Mouse (Mus musculus) liver, embryonic 14.5 days (tissue): Measurements from ENCODE around the gene Tnip3. TPM values are rescaled to one million over a fixed set of nuclear protein-coding genes. Genes with fewer than 3 reads are reported as not detected.

Experiments
- ATAC-seq: fragments of 200-750 bp; cut with Nextera tagmentation; 2 replicates; pipeline ENCODE4 v1.8.0; 2017; ENCODE audit warnings: moderate number of reproducible peaks, mild to moderate bottlenecking, moderate library complexity; ENCODE audit not compliant: insufficient read depth
- DNase-seq, 3 experiments: peaks; one replicate each; pipeline ENCODE4 v3.0.0-alpha.2; 2012 to 2013; ENCODE audit warnings: low read depth in 3 of 3, low spot score in 3 of 3
- H3K27ac ChIP-seq: fragments of 300-500 bp; sonication (generic); 2 replicates; pipeline ENCODE4 v1.5.1; 2014; ENCODE audit warnings: moderate library complexity, mild to moderate bottlenecking, control low read depth, inconsistent platforms
- H3K27me3 ChIP-seq: fragments of 300-500 bp; sonication (generic); 2 replicates; pipeline ENCODE4 v1.6.1; 2014; ENCODE audit warnings: mild to moderate bottlenecking, low read length, moderate library complexity; ENCODE audit not compliant: control insufficient read depth, insufficient read depth
- H3K36me3 ChIP-seq: fragments of 300-500 bp; sonication (generic); replicated peaks from 2 replicates; pipeline ENCODE4 v1.6.1; 2014; ENCODE audit warnings: low read depth; ENCODE audit not compliant: control insufficient read depth, insufficient read depth
- H3K4me1 ChIP-seq, 2 experiments: fragments of 200-500 bp in 1 of 2; fragments of 300-500 bp in 1 of 2; sonication (generic) in 1 of 2; replicated peaks; 2 replicates each; pipeline ENCODE4 v1.6.1; 2012 to 2014; ENCODE audit warnings: antibody characterized with exemption in 1 of 2, inconsistent platforms in 1 of 2, low read length in 1 of 2; ENCODE audit not compliant: control insufficient read depth in 2 of 2, insufficient read depth in 2 of 2
- H3K4me2 ChIP-seq: fragments of 300-500 bp; sonication (generic); 2 replicates; pipeline ENCODE4 v1.6.1; 2014; ENCODE audit warnings: low read depth, mild to moderate bottlenecking, control low read depth, moderate library complexity
- H3K4me3 ChIP-seq, 2 experiments: fragments of 200-500 bp in 1 of 2; fragments of 300-500 bp in 1 of 2; sonication (generic) in 1 of 2; 2 replicates each; pipeline ENCODE4 v1.5.1; 2012 to 2014; ENCODE audit warnings: low read depth in 2 of 2, low read length in 2 of 2, mild to moderate bottlenecking in 2 of 2, control low read depth in 1 of 2, inconsistent platforms in 1 of 2, moderate library complexity in 1 of 2; ENCODE audit not compliant: insufficient read depth in 1 of 2
- H3K9ac ChIP-seq: fragments of 300-500 bp; sonication (generic); replicated peaks from 2 replicates; pipeline ENCODE4 v1.6.1; 2014; ENCODE audit warnings: mild to moderate bottlenecking, control low read depth, moderate library complexity
- H3K9me3 ChIP-seq: fragments of 300-500 bp; sonication (generic); 2 replicates; pipeline ENCODE4 v1.6.1; 2016; ENCODE audit warnings: low read length, mixed read lengths; ENCODE audit not compliant: control insufficient read depth
- CTCF ChIP-seq: IDR thresholded peaks from 2 replicates; pipeline ENCODE4 v1.5.1; 2016; ENCODE audit warnings: antibody characterized with exemption, low read depth, control low read depth
- EP300 ChIP-seq: IDR thresholded peaks from 2 replicates; pipeline ENCODE4 v1.6.1; 2016; ENCODE audit warnings: antibody characterized with exemption, low read depth
- WGBS: fragments of 180-500 bp; shearing (Covaris S2); extraction: QIAGEN DNeasy Blood & Tissue Kit; methylation state at CpG from one replicate; pipeline ENCODE4 v1.1.7; 2014; ENCODE audit not compliant: insufficient replicate concordance; 5-methylcytosine and 5-hydroxymethylcytosine counted together
- polyA plus RNA-seq, 2 experiments: library from polyadenylated mRNA; depleted of rRNA in 1 of 2; stranded (reverse) in 1 of 2; unstranded in 1 of 2; fragments of >200 nt; fragmentation: Nextera tagmentation in 1 of 2; extraction: Ambion mirVana in 1 of 2; gene quantifications; 2 replicates each; pipeline versions ENCODE4 v1.2.1 to v1.2.3; 2012 to 2014

Tnip3 gene
- polyA plus RNA-seq, 2 experiments: 0.17 TPM; not detected in 1

GRCm38 (mm10) chr6:65594171-65594570 lies 69.1 kb downstream of the Tnip3 start:
- Histone ChIP-seq H3K9ac (no peak overlapping the region), H3K27me3 (no peaks in the 10 kb centered on the region), H3K9me3 (no peaks in the 10 kb centered on the region), H3K36me3 (no peaks in the 10 kb centered on the region), H3K4me1 (0 out of 4 replicates have a peak, but pooled peaks cover 0 to 2% of the 10 kb centered on the region in 2 experiments), H3K27ac (no peak overlapping the region), H3K4me2 (no peak overlapping the region), H3K4me3 (no peak overlapping the region)
- 25% methylated on average over 3 of the region's 3 CpGs for WGBS
- TF ChIP-seq CTCF (no peak), EP300 (no peak)
- DNase-seq (peak in 2 of 3 experiments; percentile 10 to 27), ATAC-seq (no peak)

- TF ChIP-seq CTCF (no peak), EP300 (no peak)
- Histone ChIP-seq H3K4me3 (no peak overlapping the region), H3K9me3 (no peaks in the 10 kb centered on the region), H3K36me3 (no peaks in the 10 kb centered on the region), H3K4me1 (0 out of 4 replicates have a peak, but pooled peaks cover 0 to 2% of the 10 kb centered on the region in 2 experiments), H3K27ac (no peak overlapping the region), H3K27me3 (no peaks in the 10 kb centered on the region), H3K4me2 (no peak overlapping the region), H3K9ac (no peak overlapping the region)
- ATAC-seq (no peak), DNase-seq (no peak)
- WGBS: 35% methylated on average over 1 of the region's 1 CpGs
Measured at GRCm38 (mm10) chr6:65595371-65595770, 70.3 kb downstream of the Tnip3 start.

- H3K9ac ChIP-seq: no peak overlapping the region
- no peaks in the 10 kb centered on the region for H3K9me3 ChIP-seq
- DNase-seq: no peak
- H3K27me3 ChIP-seq: no peaks in the 10 kb centered on the region
- H3K4me2 ChIP-seq: no peak overlapping the region
- no peak for ATAC-seq
- WGBS: 48% methylated on average over 12 of the region's 12 CpGs
- no peak for TF ChIP-seq EP300
- H3K4me1 ChIP-seq: no peaks in the 10 kb centered on the region
- H3K27ac ChIP-seq: no peak overlapping the region
- H3K36me3 ChIP-seq: no peaks in the 10 kb centered on the region
- no peak overlapping the region for H3K4me3 ChIP-seq
Measured at GRCm38 (mm10) chr6:65597056-65597818, 72.1 kb downstream of the Tnip3 start.

GRCm38 (mm10) chr6:65598522-65598921 lies 73.4 kb downstream of the Tnip3 start:
- no peak overlapping the region for H3K9ac ChIP-seq
- WGBS: 66% methylated on average over 3 of the region's 3 CpGs
- H3K4me3 ChIP-seq: no peak overlapping the region
- H3K27ac ChIP-seq: no peak overlapping the region
- ATAC-seq (no peak), DNase-seq (no peak)
- no peaks in the 10 kb centered on the region for H3K9me3 ChIP-seq
- TF ChIP-seq EP300: no peak
- TF ChIP-seq CTCF: no peak
- no peak overlapping the region for H3K4me2 ChIP-seq
- H3K4me1 ChIP-seq: no peaks in the 10 kb centered on the region
- H3K36me3 ChIP-seq: no peaks in the 10 kb centered on the region
- no peaks in the 10 kb centered on the region for H3K27me3 ChIP-seq

- H3K9ac ChIP-seq: no peak overlapping the region
- ATAC-seq (no peak), DNase-seq (no peak)
- no peaks in the 10 kb centered on the region for H3K27me3 ChIP-seq
- no peak overlapping the region for H3K27ac ChIP-seq
- no peaks in the 10 kb centered on the region for H3K9me3 ChIP-seq
- no peaks in the 10 kb centered on the region for H3K36me3 ChIP-seq
- no peak overlapping the region for H3K4me3 ChIP-seq
- 14% methylated on average over 7 of the region's 7 CpGs for WGBS
- no peak overlapping the region for H3K4me2 ChIP-seq
- H3K4me1 ChIP-seq: no peaks in the 10 kb centered on the region
- TF ChIP-seq CTCF (no peak), EP300 (no peak)
Measured at GRCm38 (mm10) chr6:65599865-65600739, 75.0 kb downstream of the Tnip3 start.
